Mouse (Mus musculus) small intestine, adult 2 months (tissue): ENCODE measurements at regions not wholly inside any gene's neighbourhood (a gene's known extent, or its start where the extent isn't known, plus 50 kb on each side); places are given as distances from the start of the nearest gene placed in this dataset.

Experiments
- CTCF ChIP-seq: fragments of 200-500 bp; IDR thresholded peaks from 2 replicates; pipeline ENCODE4 v1.5.1; 2012; ENCODE audit warnings: low read depth, mild to moderate bottlenecking, control low read depth, inconsistent platforms, low read length, moderate library complexity, mixed read lengths; ENCODE audit not compliant: insufficient replicate concordance, insufficient read length; ENCODE audit errors: extremely low read depth
- POLR2A ChIP-seq: fragments of 200-500 bp; IDR thresholded peaks from 2 replicates; pipeline ENCODE4 v1.6.1; 2012; ENCODE audit warnings: low read depth, mild to moderate bottlenecking, control low read depth, inconsistent platforms, low read length, moderate library complexity

- TF ChIP-seq CTCF (no peak), POLR2A (no peak)
Observed at GRCm38 (mm10) chr4:12774671-12775070, 602.9 kb upstream of the Fam92a start.
